Mouse (Mus musculus) ES-E14 (cell line): ENCODE measurements around the gene A930009A15Rik.

Experiments
- CHD2 ChIP-seq: IDR thresholded peaks from 2 replicates; pipeline ENCODE4 v1.6.1; 2014; ENCODE audit warnings: mild to moderate bottlenecking, low read depth, low read length, inconsistent platforms
- HCFC1 ChIP-seq: IDR thresholded peaks from 2 replicates; pipeline ENCODE4 v1.6.1; 2012; ENCODE audit warnings: low read length, inconsistent platforms, borderline replicate concordance; ENCODE audit not compliant: insufficient read depth
- MAFK ChIP-seq: IDR thresholded peaks from 2 replicates; pipeline ENCODE4 v1.6.1; 2014; ENCODE audit warnings: mild to moderate bottlenecking, low read depth, low read length, inconsistent platforms; ENCODE audit not compliant: insufficient read depth
- ZC3H11A ChIP-seq: IDR thresholded peaks from 2 replicates; pipeline ENCODE4 v1.6.1; 2012; ENCODE audit warnings: low read depth, mild to moderate bottlenecking, inconsistent platforms, low read length, borderline replicate concordance

- TF ChIP-seq HCFC1 (no peak), MAFK (no peak), CHD2 (no peak), ZC3H11A (no peak)
These were observed 53.7 kb downstream of the A930009A15Rik start for GRCm38 (mm10) chr10:115623481-115623880.
